Mouse (Mus musculus): Measurements from ENCODE around the gene Psmd13. TPM values are rescaled to one million over a fixed set of nuclear protein-coding genes. Genes with fewer than 3 reads are reported as not detected.

Gene Psmd13
- 100 to 1,000 TPM; 105 to 117 (median 109) TPM for total RNA-seq (2022)

- DNase-seq (ENCODE audit: low spot score in 2 of 2), result peak; percentile 89 to 92
Observed at GRCm38 (mm10) chr7:140881696-140882468, at the start of gene Psmd13, which contains the start of gene Sirt3. Psmd13 (plus strand) TSS chr7:140881968. Sirt3 (minus strand) TSS chr7:140882309.

GRCm38 (mm10) chr7:140833341-140833740 lies 48.4 kb upstream of the Psmd13 start:
- no peak for DNase-seq (ENCODE audit: low spot score in 2 of 2)

GRCm38 (mm10) chr7:140834968-140835757 lies 46.6 kb upstream of the Psmd13 start, which contains the start of gene Urah:
Urah (plus strand) TSS chr7:140835018.
- DNase-seq (ENCODE audit: low spot score in 2 of 2), result no peak

GRCm38 (mm10) chr7:140835758-140836087 lies 46.0 kb upstream of the Psmd13 start:
- DNase-seq (ENCODE audit: low spot score in 2 of 2), result no peak

- DNase-seq (ENCODE audit: low spot score in 2 of 2), result peak in 1 of 2 experiments; percentile 72
Observed at GRCm38 (mm10) chr7:140836243-140837115, 45.3 kb upstream of the Psmd13 start.

- no peak for DNase-seq (ENCODE audit: low spot score in 2 of 2)
Observed at GRCm38 (mm10) chr7:140839556-140839955, 42.2 kb upstream of the Psmd13 start.

- DNase-seq (ENCODE audit: low spot score in 2 of 2), result no peak
Observed at GRCm38 (mm10) chr7:140840750-140841735, 40.7 kb upstream of the Psmd13 start.

- DNase-seq (ENCODE audit: low spot score in 2 of 2), result no peak
Observed at GRCm38 (mm10) chr7:140843806-140844205, 38.0 kb upstream of the Psmd13 start.

- DNase-seq (ENCODE audit: low spot score in 2 of 2), result peak; percentile 55 to 79
Observed at GRCm38 (mm10) chr7:140844905-140845665, 36.7 kb upstream of the Psmd13 start, which contains the start of gene Scgb1c1. Scgb1c1 (plus strand) TSS chr7:140845547.

- DNase-seq (ENCODE audit: low spot score in 2 of 2), result no peak
Observed at GRCm38 (mm10) chr7:140845683-140846082, 36.1 kb upstream of the Psmd13 start.

GRCm38 (mm10) chr7:140846676-140847075 lies 35.1 kb upstream of the Psmd13 start:
- no peak for DNase-seq (ENCODE audit: low spot score in 2 of 2)

- DNase-seq (ENCODE audit: low spot score in 2 of 2), result no peak
Observed at GRCm38 (mm10) chr7:140847755-140848580, 33.8 kb upstream of the Psmd13 start, which contains the start of gene Odf3. Odf3 (plus strand) TSS chr7:140847805.

GRCm38 (mm10) chr7:140848591-140848990 lies 33.2 kb upstream of the Psmd13 start:
- no peak for DNase-seq (ENCODE audit: low spot score in 2 of 2)

GRCm38 (mm10) chr7:140851916-140852315 lies 29.9 kb upstream of the Psmd13 start:
- DNase-seq (ENCODE audit: low spot score in 2 of 2), result no peak

- no peak for DNase-seq (ENCODE audit: low spot score in 2 of 2)
Observed at GRCm38 (mm10) chr7:140853386-140853785, 28.4 kb upstream of the Psmd13 start.

GRCm38 (mm10) chr7:140854483-140854882 lies 27.3 kb upstream of the Psmd13 start:
- DNase-seq (ENCODE audit: low spot score in 2 of 2), result no peak

- no peak for DNase-seq (ENCODE audit: low spot score in 2 of 2)
Observed at GRCm38 (mm10) chr7:140855181-140855580, 26.6 kb upstream of the Psmd13 start.
